Mouse (Mus musculus) limb, embryonic 11.5 days (tissue): ENCODE measurements around the gene Trim46. TPM values are rescaled to one million over a fixed set of nuclear protein-coding genes. Genes with fewer than 3 reads are reported as not detected.

Experiments
- ATAC-seq: fragments of 200-750 bp; cut with Nextera tagmentation; 2 replicates; pipeline ENCODE4 v1.8.0; 2017; ENCODE audit warnings: low read depth; ENCODE audit not compliant: insufficient number of reproducible peaks, low FRiP score, low TSS enrichment
- DNase-seq: peaks from one replicate; pipeline ENCODE4 v3.0.0-alpha.2; 2015; ENCODE audit warnings: low spot score
- H3K27ac ChIP-seq: fragments of 300-500 bp; sonication (generic); replicated peaks from 2 replicates; pipeline ENCODE4 v1.5.1; 2014; ENCODE audit warnings: low read depth, mild to moderate bottlenecking, low read length
- H3K27me3 ChIP-seq: fragments of 300-500 bp; sonication (generic); 2 replicates; pipeline ENCODE4 v1.6.1; 2014; ENCODE audit warnings: mild to moderate bottlenecking, low read length, mixed read lengths; ENCODE audit not compliant: control insufficient read depth, insufficient read depth
- H3K36me3 ChIP-seq: fragments of 300-500 bp; sonication (generic); 2 replicates; pipeline ENCODE4 v1.6.1; 2014; ENCODE audit warnings: mild to moderate bottlenecking, low read length, moderate library complexity, mixed read lengths; ENCODE audit not compliant: control insufficient read depth, insufficient read depth
- H3K4me1 ChIP-seq: fragments of 300-500 bp; sonication (generic); 2 replicates; pipeline ENCODE4 v1.6.1; 2014; ENCODE audit warnings: low read length, mixed read lengths; ENCODE audit not compliant: control insufficient read depth, insufficient read depth
- H3K4me2 ChIP-seq: fragments of 300-500 bp; sonication (generic); 2 replicates; pipeline ENCODE4 v1.6.1; 2014; ENCODE audit warnings: low read depth, mild to moderate bottlenecking, moderate library complexity; ENCODE audit not compliant: severe bottlenecking
- H3K4me3 ChIP-seq: fragments of 300-500 bp; sonication (generic); 2 replicates; pipeline ENCODE4 v1.5.1; 2014; ENCODE audit warnings: low read depth, low read length
- H3K9ac ChIP-seq: fragments of 300-500 bp; sonication (generic); 2 replicates; pipeline ENCODE4 v1.6.1; 2014; ENCODE audit warnings: mild to moderate bottlenecking, low read length
- H3K9me3 ChIP-seq: fragments of 300-500 bp; sonication (generic); 2 replicates; pipeline ENCODE4 v1.6.1; 2016; ENCODE audit warnings: low read length; ENCODE audit not compliant: control insufficient read depth
- WGBS: fragments of 180-500 bp; shearing (Covaris S2); extraction: QIAGEN DNeasy Blood & Tissue Kit; methylation state at CpG from one replicate; pipeline ENCODE4 v1.1.7; 2014; 5-methylcytosine and 5-hydroxymethylcytosine counted together
- polyA plus RNA-seq: library from polyadenylated mRNA; unstranded; fragments of >200 nt; fragmentation: Nextera tagmentation; extraction: Ambion mirVana; gene quantifications from 2 replicates; pipeline ENCODE4 v1.2.1, GENCODE M21; 2014

Gene Trim46
- polyA plus RNA-seq, 1 experiment from 2014 or later = 5.5 TPM

DNA sequence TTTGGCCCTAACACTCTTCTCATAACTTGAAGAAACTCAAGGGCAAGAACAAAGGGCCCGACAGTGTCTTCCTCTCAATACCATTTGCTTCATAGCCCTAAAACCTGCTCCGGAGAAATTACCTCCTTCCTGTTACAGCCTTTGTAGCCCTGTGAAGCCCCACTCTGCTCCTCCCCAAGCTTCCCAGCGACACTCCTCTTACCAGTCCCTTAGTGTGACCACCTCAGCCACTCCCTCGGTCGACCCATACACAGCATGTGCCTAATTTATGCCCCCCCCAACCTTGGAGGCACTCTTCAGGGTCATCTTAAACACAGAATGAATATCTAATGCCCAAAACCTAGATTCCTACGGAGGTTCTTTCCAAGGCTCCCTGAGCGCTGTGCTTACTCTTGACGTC, 32.5 kb upstream of the Trim46 start:
- Histone ChIP-seq H3K27me3 (0 out of 2 replicates have a peak, but pooled peaks cover 6% of the 10 kb centered on the region), H3K4me3 (peak overlapping the region; percentile 57), H3K4me2 (peak overlapping the region; percentile 95), H3K36me3 (no peaks in the 10 kb centered on the region), H3K9me3 (no peaks in the 10 kb centered on the region), H3K9ac (peak overlapping the region; percentile 65), H3K27ac (no peak overlapping the region; the same call in none of the 2 replicates), H3K4me1 (peaks cover 44% of the 10 kb centered on the region)
- ATAC-seq (no peak), DNase-seq (no peak)
- 6% methylated on average over 8 of the region's 8 CpGs for WGBS

DNA sequence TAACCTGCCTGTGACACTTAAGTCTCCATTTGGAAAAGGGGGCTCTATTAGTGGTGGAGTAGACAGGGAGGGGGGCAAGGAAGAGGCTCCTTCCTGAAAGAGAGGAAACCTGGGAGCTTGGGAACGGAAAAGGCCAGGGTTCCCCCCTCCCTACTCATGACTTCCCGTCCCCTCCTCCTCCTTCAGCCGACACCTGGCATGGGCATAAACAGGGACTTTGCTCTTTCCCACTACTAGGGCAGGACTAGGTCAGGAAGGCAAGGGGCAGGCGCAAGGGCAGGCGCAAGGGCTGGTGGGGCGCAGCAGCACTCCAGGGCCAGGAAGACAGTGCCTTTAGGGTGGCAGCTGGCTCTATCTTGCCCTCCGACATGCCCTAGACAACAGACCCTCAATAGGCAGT, 32.0 kb upstream of the Trim46 start:
- H3K4me1 ChIP-seq = peaks cover 44% of the 10 kb centered on the region
- H3K4me3 ChIP-seq = peak overlapping the region; percentile 57
- no peak for ATAC-seq
- 0 out of 2 replicates have a peak, but pooled peaks cover 6% of the 10 kb centered on the region for H3K27me3 ChIP-seq
- H3K9ac ChIP-seq = peak overlapping the region; percentile 65
- H3K9me3 ChIP-seq = no peaks in the 10 kb centered on the region
- peak overlapping the region; percentile 95 for H3K4me2 ChIP-seq
- no peak overlapping the region; the same call in 1 of the 2 replicates for H3K27ac ChIP-seq
- DNase-seq = peak; percentile 36
- no peaks in the 10 kb centered on the region for H3K36me3 ChIP-seq
- 35% methylated on average over 7 of the region's 7 CpGs for WGBS

DNA sequence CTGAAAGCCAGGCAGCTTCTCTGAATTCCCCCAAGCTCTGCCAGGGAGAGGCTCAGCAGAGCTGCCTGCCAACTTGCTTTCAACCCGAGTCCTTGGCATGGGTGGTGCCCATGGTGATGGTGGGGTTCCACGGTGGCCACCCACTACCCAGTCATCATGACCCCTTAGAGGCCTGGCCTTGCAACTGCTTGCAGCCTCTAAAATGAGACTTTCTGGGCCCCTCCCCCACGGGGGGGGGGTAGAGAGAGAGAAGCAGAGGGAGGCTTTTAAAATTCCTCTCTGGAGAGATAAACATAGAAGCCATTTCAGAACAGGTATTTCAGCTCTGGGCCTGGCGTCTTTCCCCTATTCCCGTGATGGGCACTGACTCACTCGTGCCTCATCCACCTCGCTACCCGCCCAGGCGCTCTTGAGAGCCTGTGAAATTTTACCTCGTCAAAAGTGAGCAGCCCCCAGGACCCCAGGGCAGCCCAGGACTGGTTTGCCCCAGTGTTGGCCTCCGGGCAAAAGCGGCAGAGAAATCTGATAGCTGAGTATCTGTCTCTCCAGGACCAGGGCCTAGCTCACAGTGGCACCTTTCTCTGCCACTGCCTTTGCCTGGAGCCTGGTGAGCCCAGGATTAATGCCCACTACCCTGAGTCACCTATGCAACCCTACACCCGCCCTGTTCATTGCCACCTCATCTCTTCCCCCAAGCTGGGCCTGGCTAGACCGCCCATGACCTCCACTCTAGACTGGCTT, 31.3 kb upstream of the Trim46 start:
- Histone ChIP-seq H3K4me1 (peaks cover 44% of the 10 kb centered on the region), H3K36me3 (no peaks in the 10 kb centered on the region), H3K4me3 (peak overlapping the region; percentile 57), H3K9me3 (no peaks in the 10 kb centered on the region), H3K27ac (peak overlapping the region; percentile 33; the same call in 1 of the 2 replicates), H3K27me3 (0 out of 2 replicates have a peak, but pooled peaks cover 6% of the 10 kb centered on the region), H3K9ac (peak overlapping the region; percentile 53), H3K4me2 (peak overlapping the region; percentile 95)
- WGBS = 19% methylated on average over 14 of the region's 14 CpGs
- peak; percentile 37 for DNase-seq
- ATAC-seq = no peak

DNA sequence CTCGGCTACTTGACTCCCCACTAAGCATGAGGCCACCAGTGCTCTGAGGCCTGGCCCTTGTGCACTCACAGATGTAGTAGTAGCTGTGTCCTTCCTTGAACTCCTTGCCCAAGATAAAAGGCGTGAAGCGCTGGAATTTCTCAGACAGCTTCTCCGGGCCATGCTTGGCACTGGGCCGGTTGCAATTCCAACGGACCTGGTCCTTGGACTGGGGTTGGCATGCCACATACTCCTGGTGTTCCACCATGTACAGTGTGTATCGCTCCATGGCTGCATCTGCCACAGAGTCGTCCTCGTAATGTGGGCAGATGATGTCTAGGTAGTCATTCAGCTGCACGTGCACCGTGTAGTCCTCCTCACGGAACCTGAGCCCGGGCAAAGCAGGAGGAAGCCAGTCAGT, 30.0 kb upstream of the Trim46 start:
- H3K4me2 ChIP-seq = no peak overlapping the region
- H3K36me3 ChIP-seq = no peaks in the 10 kb centered on the region
- ATAC-seq (no peak), DNase-seq (no peak)
- H3K9ac ChIP-seq = no peak overlapping the region
- H3K4me1 ChIP-seq = peaks cover 37% of the 10 kb centered on the region
- H3K27ac ChIP-seq = no peak overlapping the region
- H3K4me3 ChIP-seq = no peak overlapping the region
- no peaks in the 10 kb centered on the region for H3K9me3 ChIP-seq
- 0 out of 2 replicates have a peak, but pooled peaks cover 6% of the 10 kb centered on the region for H3K27me3 ChIP-seq
- whole genome bisulfite sequencing = 95% methylated on average over 13 of the region's 13 CpGs

DNA sequence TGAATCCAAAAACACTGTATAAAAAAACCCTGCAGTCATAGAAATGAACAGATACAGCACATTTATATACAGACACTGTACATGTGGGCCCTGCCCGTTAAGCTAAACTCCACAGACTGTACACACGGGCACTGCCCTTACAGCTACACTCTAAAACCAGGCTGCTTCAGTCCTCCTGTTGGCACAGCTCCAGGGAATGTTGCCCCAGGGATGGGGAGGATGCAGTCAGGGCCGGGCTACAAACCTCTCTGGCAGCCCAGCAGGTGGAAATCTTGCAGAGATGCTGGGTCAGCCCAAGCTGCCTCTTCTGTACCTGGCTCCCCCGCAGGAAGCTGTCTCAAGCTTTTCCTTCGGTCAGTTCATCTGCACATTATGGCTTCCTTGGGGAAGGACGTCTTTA, 25.7 kb upstream of the Trim46 start:
- no peak for ATAC-seq
- 80% methylated on average over 6 of the region's 6 CpGs for WGBS
- Histone ChIP-seq H3K27ac (no peak overlapping the region), H3K36me3 (no peaks in the 10 kb centered on the region), H3K27me3 (no peaks in the 10 kb centered on the region), H3K4me2 (no peak overlapping the region), H3K9me3 (no peaks in the 10 kb centered on the region), H3K9ac (no peak overlapping the region), H3K4me3 (no peak overlapping the region), H3K4me1 (peaks cover 19% of the 10 kb centered on the region)
- no peak for DNase-seq

DNA sequence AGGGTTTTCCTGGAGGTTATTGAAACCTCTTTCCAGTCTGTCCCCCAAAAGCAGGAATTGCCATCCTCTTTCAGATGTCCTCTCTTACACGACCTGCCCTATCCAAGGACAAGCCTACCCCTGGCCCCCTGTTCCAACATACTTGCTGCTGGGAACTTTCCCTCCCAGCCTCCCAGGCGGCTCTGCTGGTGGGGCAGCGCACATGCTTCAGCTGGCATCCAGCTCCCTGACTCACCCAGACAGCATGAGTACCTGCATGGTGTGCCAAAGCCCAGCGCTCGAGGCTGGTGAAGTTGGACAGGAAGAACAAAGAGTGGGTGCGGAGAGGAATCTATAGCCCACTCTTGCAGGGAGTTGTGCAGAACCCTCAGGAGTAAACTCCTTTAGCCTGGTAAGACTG, 24.8 kb upstream of the Trim46 start:
- Histone ChIP-seq H3K27me3 (no peaks in the 10 kb centered on the region), H3K27ac (peak overlapping the region; percentile 66; the same call in 1 of the 2 replicates), H3K9me3 (no peaks in the 10 kb centered on the region), H3K4me2 (peak overlapping the region; percentile 77; the same call in 1 of the 2 replicates), H3K9ac (peak overlapping the region; percentile 78), H3K36me3 (no peaks in the 10 kb centered on the region), H3K4me1 (peaks cover 15% of the 10 kb centered on the region), H3K4me3 (peak overlapping the region; percentile 42)
- 79% methylated on average over 6 of the region's 6 CpGs for WGBS
- no peak for ATAC-seq
- DNase-seq = no peak

DNA sequence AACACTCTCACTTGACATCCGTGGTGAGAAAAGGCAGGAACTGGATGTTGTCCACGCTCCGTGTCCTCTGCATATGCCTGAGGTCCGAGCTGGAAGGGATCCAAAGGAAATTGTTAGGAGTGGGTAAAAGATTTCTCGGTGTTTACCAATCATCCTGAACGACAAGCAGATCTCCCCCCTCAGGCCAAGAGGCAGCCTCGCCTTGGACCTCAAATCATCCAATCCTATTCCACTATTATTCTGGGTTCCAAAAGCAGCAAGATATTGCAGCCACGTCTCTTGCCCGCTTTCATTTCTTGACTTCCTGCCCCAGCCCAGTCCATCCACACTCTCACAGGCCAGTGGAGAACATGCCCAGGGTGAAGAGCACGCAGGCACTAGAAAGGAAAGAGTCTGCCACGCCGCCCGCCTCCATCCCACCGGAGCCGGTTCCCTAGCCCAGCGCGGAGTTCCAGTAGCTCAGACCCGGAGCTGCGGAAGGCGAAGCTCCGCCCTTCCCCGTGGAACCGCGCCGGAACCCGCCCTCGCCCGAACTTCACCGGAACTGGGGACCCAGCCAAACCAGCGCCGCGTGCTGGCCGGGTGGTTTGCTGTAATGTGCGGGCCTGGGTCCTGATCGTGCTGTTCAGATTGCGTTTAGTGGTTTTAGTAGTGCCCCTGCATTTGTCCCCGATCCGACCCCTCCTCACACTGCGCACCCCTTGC, 24.1 kb upstream of the Trim46 start, which contains the start of gene Slc50a1:
TSS of gene Slc50a1 (minus strand) at position 520 of the 705 bp plus-strand sequence.
- no peaks in the 10 kb centered on the region for H3K9me3 ChIP-seq
- ATAC-seq = no peak
- 6% methylated on average over 39 of the region's 39 CpGs for WGBS
- H3K4me3 ChIP-seq = peak within 1 kb of the TSS; percentile 42
- H3K4me2 ChIP-seq = peak within 1 kb of the TSS; percentile 77
- H3K9ac ChIP-seq = peak within 1 kb of the TSS; percentile 78
- H3K36me3 ChIP-seq = no peaks in the 10 kb centered on the region
- peak within 1 kb of the TSS; percentile 66 for H3K27ac ChIP-seq
- peaks cover 15% of the 10 kb centered on the region for H3K4me1 ChIP-seq
- peak; percentile 80 for DNase-seq
- no peaks in the 10 kb centered on the region for H3K27me3 ChIP-seq

DNA sequence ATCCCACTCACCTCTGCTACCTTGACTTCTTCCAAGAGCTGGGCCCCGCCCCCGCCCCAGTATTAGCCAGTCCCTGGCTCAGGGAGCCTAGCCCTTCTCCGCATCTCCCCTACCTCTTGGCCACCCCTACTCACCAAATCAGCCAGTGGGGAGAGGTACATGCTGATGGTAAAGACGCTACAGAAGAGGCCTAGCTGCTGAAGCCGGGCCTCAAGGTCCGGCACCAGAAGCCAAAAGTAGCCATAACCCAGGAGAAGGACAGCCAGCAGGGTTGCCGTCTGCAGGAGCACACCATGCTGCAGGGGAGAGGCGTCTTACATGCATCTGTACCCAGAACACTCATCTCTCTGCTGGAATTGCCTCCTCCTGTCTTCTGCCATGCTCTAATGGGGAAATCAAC, 22.8 kb upstream of the Trim46 start:
- Histone ChIP-seq H3K27ac (no peak overlapping the region), H3K9ac (no peak overlapping the region), H3K4me2 (no peak overlapping the region), H3K36me3 (no peaks in the 10 kb centered on the region), H3K4me1 (peaks cover 15% of the 10 kb centered on the region), H3K4me3 (no peak overlapping the region), H3K9me3 (no peaks in the 10 kb centered on the region), H3K27me3 (no peaks in the 10 kb centered on the region)
- DNase-seq = no peak
- WGBS = 49% methylated on average over 8 of the region's 8 CpGs
- no peak for ATAC-seq
